Mouse (Mus musculus) central nervous system, embryonic 14 days (tissue): ENCODE results near the gene Oma1. TPM values are rescaled to one million over a fixed set of nuclear protein-coding genes. Genes with fewer than 3 reads are reported as not detected.

Experiments used
- polyA plus RNA-seq: library from polyadenylated mRNA; depleted of rRNA; stranded (reverse); fragments of >200 nt; gene quantifications from 2 replicates; pipeline ENCODE4 v1.2.3, GENCODE M21; 2012; rRNA removed

Gene Oma1
- 6.8 and 7.0 TPM in 2 replicates for polyA plus RNA-seq

DNA sequence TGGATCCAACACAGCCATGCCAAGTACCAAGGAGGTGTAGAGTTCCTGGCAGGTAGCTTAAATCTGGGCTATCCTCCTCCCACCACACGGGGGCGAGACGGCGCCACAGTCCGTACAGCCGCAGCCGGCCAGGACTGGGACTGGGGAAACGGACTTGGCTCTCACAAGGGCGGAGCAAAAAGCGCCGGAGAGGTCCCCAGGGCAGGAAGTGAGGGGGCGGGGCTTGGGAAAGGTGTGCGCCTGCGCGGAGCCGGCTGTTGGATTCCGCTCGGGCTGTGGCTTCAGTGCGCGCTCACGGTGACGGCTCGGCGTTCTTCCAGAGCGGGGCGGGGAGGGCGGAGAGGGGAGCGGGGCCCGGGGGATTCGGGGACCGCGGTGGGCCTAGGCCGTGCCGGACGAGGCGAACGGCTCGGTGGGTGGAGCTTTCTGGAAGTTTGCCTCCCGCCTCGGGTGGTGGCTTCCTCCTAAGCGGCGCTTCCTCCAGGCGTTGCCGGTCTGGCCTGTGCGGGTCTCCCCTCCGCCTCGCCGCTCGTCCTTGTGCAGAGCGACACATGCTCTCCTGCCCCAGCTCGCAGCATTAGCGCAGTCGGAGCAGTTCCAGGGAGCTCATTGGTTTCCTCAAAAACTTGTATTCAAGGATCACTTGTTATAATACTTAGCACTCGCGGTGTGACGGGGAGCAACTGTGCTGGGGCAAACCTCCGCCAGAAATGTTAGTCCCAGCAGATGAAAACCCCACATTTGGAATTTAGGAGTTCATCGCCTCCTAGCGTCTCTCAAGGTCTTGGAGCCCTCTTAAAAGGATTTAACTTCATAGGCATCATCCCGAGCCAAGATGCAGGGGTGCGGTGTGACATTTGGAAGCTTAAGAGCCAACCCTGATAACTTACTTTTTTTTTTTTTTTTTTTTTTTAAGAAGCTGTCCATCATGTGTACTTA is at the start of gene Oma1:
TSS of gene Oma1 (plus strand) at position 226 of the 939 bp plus-strand sequence.

DNA sequence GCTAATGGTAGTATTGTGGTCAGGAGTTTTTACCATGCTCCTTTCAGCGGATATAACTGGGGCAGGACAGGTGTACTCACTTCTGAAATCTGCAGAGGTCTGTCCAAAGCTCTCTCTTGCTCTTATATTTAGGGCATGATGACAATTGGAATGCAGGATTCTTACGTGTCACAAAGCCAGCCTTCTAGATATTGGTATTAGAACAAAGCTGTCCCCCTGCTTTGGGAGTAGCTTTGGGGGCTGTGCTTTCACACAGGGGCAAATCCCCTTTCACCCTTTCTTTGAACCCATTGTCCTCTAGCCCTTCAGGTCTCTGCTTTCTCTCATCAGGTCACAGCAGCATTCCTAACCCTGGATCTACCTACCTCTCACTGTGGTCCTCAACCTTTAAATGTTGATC is 22.8 kb upstream of the Oma1 start, which contains the start of gene 4921539E11Rik:
TSS of gene 4921539E11Rik (minus strand) at position 101 of the 400 bp plus-strand sequence.

Other genes starting within 250 kb of the Oma1 start
- 27.1 and 31.8 TPM in 2 replicates for gene Mier1, start 199.4 kb upstream of the Oma1 start, polyA plus RNA-seq
- 8.2 and 8.7 TPM in 2 replicates for gene Wdr78, start 199.3 kb upstream of the Oma1 start, polyA plus RNA-seq
- gene Slc35d1, start 98.6 kb upstream of the Oma1 start, polyA plus RNA-seq = 7.1 and 11.0 TPM in 2 replicates
- not detected in 2 replicates for gene 4921539E11Rik, start 22.9 kb upstream of the Oma1 start, polyA plus RNA-seq